Mouse (Mus musculus): ENCODE data around the gene Tuba8. TPM values are rescaled to one million over a fixed set of nuclear protein-coding genes. Genes with fewer than 3 reads are reported as not detected.

Gene Tuba8
- total RNA-seq (2022) = 1 to 10 TPM; 1.8 to 7.9 (median 4.5) TPM

DNA sequence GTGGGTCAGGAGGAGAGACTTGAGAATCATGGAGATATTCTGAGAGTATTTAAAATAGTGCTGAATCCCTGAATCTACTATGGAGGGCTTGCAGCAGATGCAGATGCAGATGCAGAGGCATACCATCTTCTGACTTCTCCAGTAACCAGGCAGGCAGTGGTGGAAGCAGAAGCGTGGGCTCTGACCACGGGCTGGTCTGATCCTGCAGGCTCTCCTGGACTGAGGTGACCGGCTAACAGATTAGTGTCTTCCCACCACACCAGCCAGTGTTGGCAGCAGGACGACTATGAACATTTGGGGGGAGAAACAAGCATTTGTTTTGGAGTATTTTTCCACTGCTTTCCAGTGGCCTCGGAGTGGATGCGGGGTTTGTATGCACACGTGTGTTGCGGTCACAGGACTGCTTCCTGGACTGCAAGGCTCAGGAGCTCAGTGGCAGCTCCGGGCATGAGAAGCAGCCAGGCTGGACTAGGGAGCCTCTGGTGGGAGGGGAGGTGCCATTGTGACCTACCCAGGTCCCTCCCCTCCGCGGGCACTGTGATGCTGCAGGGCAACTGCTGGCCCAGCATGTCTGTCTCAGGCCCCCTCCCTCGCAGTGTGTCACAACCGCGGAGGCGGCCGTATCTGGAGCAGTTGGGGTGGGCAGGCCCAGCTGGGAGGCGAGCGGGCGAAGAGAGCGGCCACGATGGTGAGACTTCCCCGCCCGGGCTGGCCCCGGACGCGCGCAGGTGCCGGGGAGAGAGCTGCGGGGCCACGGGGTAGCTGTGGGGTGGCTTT lies at the start of gene Tuba8:
Gene Tuba8 (plus strand): TSS at position 548 of the 777 bp plus-strand sequence.
- peak; percentile 61 for DNase-seq

DNA sequence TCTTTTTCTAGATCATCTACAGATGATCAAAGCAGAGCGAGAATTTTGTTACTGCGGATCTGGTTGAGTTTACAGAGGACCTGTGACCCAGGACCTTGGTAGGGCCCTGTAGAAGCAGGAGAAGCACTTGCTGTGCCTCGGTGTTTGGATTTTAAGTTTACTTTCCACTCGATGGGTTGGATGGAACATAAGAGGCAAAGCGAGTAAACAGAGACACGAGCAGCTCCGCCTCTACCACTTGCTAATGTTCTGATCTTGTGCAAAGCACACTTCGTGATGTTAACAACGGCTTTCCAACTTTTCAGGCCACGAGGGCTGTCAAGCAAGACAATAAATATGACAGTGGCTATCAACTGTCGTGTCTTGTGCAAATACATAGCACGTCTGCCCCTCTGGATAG lies 47.9 kb upstream of the Tuba8 start:
- DNase-seq = no peak

DNA sequence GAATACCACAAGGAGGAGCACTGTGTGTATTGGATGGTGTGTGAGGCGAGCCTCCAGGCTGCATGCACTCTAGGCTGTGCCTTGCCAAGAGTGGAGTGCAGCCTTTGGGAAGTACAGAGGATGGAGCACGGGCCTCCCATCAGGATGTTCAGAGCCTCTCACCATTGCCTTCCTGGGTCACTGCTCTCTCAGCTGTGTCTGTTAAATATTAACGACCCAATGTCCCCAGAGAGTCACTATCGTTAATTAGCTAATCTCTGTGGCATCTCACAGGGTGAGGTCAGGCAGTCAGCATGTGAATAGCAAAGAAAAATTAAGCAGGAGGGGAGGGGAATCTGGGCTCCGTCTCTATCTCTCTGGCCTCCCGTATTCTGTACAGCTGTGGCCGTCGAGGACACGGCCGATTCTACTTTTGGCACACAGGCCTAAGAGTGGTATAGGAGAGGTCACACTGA lies 44.4 kb upstream of the Tuba8 start:
- no peak for DNase-seq

DNA sequence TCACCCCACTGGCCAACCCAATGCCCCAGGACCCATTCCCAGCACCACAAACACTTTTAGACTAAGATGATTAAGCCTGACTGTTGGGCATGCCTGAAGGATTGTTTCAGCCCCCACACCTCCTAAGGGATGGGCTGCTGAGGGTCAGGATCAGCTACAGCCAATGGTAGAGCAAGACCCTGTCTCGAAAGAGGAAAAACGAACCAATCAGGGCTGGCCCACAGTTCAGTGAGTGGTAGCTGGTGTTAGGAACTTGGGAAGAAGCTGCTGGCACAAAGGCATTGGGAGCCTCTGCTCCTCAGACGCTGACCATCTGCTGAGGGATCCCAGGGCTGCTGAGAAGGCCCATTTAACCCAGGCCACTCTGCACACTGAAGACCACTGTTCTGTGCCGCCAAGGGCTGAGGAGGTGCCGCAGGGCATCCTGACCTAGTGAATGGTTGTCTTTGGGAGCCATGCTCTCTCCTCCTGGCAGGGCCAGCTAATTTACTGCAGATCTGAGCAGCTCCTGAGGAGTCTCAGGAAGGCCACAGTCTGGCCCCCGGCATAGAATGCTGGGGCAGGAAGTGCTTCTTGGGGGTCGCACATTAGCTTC lies 43.0 kb upstream of the Tuba8 start:
- no peak for DNase-seq

DNA sequence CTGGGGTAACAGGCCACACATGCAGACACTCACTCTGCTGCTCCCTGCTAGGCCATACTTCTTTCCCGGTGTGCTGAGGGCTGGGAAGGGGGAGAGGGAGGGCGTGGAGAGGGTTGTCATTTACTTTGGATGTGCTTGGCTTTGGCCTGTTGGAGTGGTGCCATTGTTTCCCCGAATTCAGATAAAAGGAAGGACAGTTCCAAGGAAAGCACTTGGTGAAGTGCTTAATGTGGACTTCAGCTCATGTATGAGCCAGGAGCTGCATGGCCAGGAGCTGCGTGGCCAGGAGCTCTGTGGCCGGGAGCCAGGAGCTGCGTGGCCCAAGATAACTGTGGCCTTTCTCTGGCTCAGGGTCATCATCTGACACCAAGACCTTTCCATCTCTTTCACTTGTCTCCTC lies 39.4 kb upstream of the Tuba8 start:
- peak; percentile 90 for DNase-seq

DNA sequence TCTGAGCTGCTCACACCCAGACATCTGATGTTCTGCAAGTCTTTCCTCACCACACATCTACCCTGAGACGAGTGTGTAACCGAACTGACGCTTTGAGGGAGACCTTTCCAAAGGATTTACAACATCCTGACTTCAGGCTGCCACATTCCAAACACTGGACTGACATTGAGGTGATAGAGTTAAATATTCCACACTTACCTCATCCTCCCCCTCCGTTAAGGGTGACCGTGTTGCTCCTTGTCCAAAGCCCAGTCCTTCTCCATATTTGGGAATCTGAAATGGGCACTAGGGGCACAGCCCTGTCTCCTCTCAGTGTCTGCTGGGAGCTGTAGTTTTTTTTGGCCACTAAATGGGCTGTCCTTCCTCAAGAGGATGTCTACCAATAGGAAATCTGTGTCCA lies 37.0 kb upstream of the Tuba8 start:
- DNase-seq = no peak

DNA sequence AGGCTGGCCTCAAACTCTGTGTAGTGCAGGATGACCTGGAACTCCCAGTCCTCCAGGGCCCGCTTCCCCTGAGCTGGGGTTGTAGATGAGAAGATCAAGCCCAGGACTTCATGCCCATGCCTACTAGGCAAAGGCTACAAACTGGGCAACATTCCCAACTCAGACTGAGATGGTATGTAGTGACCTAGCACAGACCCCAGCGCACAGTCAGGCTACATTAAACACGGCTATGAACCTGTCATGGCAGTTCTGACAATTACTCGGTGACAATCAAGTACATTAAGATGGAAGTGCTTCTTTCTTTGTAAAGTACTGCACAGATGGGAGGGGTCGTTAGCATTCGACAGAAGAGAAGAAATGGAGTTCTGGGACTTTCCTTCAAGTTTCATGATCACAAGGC lies 35.7 kb upstream of the Tuba8 start:
- no peak for DNase-seq

- DNase-seq = no peak
These were observed 34.3 kb upstream of the Tuba8 start for GRCm38 (mm10) chr6:121176011-121176730.

- DNase-seq = no peak
These were observed 33.8 kb upstream of the Tuba8 start for GRCm38 (mm10) chr6:121176731-121177098.

DNA sequence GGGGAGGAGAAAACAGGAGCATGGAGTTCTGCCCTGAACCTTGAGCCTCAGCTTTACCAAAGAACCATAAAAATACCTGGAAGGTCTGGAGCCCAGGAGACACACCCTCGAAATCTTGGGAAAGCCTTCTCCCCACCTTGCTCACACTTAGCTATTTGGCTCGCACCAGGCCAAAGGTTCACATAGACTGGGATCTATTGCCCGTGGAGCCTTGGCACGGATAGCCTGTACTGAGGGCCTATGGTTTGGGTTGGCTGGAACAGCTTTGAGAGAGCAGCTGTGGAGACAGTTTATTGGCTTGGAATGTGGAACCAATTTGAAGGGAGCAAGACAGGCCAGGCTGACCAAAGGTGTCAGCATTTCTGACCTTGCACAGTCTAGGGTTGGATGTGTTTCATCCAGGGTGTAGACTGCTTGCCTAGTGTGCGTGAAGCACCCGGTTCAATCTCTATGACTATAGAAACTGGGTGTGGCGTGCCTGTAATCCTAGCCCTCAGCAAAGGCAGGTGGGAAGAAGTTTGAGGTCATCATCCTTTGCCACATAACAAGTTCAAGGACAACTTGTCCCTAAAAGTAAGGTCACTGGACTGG lies 33.3 kb upstream of the Tuba8 start:
- DNase-seq = no peak

DNA sequence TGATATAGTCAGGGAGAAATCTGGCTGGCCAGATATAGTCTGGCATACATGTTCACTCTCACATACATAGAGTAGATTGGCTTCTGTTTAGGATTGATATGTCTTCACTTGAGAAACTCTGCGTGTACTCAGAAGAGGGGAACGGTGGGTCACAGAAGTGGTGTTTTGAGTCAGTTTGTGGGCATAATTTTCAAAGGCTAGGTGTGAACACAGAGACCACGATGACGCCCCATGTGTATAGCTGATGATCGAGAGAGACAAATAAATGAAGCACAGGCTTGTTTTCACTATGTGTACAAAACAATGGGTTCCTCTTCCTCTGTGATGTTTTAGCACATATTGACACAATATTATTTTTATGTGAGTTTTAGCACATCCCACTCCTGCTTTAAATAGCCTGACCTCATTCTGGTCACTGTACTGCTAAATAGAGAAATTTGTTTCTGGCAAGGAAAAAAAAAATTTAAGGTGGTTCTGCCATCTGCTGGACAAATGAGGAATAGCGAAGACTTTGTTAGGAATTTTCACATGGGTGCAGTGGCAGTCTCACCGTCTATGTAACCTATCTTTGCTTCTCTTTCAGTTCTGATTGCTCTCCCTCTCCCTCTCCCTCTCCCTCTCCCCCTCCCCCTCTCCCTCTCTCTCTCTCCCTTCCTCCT lies 31.7 kb upstream of the Tuba8 start:
- no peak for DNase-seq

GRCm38 (mm10) chr6:121179846-121180245 lies 30.6 kb upstream of the Tuba8 start:
- DNase-seq = no peak

- DNase-seq = peak; percentile 90
These were observed 26.9 kb upstream of the Tuba8 start, which contains the start of gene Pex26 for GRCm38 (mm10) chr6:121183414-121184173. Gene Pex26 (plus strand): TSS chr6:121183667.

DNA sequence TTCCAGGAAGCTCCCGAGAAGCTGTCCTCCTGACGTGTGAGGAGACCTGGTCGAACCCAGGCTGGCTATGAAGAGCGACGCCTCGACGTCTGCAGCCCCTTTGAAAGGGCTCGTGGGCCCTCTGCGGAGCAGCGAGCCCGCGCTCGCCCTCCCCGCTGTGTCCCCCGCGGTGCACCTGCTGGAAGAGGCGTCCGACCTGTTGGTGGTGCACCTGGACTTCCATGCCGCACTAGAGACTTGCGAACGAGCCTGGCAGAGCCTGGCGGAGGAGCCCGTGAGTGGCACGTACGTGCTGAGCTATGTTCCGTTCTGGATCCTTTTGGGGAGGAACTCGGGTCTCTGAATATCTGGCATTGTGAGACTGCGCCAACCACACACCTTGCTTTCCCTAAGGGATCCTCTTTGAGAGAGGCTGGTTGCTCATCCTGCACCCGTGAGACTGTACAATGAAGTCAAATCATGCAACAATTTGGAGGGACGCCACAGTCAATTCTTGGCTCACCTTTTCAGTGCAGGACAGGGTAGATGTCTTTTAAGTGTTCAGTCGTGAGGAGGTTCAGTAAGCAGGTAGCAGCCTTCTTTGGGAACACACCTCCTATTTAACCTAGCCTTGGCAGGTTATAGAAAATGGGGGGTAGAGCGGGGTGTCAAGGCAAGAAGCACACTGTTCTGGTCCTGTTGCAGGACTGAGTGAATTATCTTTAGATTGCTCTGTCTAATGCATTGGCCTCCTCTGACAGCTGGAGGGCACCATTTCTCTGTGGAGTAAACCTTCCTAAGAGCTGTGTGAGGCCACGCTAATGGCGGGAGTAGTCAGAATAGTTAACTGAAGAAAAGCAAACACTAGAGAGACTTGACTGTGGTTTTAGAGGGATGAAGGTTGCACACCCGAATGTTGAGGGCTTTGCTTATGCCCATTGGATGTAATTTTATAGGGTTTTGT lies 26.0 kb upstream of the Tuba8 start:
- DNase-seq = peak; percentile 34

GRCm38 (mm10) chr6:121185232-121185631 lies 25.3 kb upstream of the Tuba8 start:
- DNase-seq = no peak

GRCm38 (mm10) chr6:121191261-121192009 lies 19.1 kb upstream of the Tuba8 start:
- DNase-seq = no peak

DNA sequence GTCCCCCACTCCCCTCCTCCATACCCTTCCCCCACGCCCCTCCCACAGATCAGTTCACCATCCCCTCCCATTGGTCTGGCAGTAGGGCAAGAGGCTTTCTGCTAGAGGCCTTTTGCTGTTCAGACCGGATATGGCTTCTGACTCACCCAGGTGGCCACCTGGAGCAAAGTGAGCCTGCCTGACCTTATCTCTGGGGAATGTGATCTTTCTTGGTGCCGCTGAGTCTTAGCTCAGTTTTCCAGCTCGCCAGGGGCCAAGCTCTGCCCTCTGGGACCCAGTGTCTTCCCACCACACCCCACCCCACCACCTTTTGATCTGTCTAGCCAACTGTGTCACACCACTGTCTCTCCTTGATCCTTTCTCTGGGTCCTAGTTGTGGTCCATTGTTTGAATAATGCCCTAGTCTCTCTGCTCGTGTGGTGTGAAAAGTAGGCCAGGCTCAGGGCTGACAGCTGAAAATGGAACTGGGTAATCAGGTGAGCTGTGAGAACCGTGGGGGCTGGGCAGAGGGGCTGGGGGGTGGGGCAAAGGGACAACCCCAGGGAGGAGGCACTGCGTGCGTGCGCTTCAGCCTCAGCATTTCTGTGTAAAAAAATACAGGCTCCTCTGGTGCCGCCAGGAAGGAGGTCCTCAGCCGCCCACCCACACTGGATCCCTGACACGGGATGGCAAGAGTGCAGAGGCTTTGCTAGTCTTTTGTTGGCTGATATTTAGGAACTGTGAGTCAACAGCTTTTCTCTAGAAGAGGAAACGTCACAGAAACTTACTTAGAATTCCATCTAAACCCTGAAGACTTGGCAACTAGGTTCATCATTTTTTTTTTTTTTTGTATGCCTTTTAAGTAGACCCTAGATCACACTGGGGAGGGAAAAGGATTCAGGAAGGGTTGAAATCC lies 16.2 kb upstream of the Tuba8 start:
- no peak for DNase-seq

DNA sequence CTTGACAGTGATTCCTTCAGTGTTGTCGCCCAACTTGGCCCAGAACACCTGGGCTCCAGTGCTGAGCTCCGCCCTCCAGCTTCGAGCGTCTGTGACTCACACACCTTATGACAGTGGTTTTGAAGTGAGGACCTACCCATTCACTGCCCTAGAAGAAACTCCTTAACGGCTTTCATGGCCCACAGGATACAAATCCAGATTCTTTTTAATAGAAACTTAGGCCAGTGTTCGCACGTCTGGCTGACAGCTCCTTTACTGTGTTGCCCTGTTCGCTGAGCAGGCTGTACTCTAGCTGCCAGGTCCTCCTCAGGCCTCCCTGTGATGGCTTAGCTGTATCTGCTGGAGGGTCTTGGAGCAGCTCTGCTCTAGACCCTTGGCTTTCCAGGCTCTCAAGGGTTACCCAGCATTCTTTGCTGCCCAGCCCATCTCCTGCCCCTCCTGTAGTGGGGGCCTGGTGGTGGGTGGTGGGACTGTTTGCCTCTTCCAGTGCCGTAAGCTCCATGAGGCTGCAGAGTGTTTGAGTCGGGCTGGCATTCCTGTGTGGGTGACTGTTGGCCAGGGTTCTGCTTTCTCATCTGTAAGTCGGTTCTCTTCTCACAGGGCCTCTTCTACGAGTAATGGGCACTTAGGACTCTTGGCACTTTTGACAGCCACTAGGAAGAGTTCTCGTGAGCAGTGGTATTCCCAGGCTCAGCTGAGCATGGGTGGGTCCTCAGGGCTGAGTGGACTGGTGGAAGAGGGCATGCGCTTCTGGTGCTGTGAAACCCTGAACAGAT lies 15.4 kb upstream of the Tuba8 start:
- DNase-seq = no peak

Data from adrenal gland, adult 8-10 months (tissue).